Comparison of ENCODE assay signal across 21 mouse cellular contexts in the genomic region with DNA sequence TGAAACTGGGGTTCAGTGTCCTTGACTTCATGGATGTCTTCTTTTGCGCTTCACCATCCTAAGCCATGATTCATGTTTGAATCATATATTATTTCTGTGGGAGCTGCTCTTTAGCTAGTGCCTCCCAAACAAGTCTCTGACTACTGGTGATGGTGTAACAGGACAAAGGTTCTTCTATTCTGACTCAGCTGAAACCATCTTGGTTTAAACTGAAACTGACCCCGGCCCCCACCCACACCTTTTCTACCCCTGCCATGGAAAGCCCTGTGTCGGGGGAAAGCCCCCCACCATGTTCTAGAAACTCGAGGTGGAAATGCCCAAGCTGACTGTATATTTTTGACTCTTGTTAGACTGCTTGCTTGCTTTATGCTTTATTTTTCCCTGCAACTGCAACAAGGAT. TPM values are rescaled to one million over a fixed set of nuclear protein-coding genes. Genes with fewer than 3 reads are reported as not detected.
A peak's percentile ranks its signal among the peaks of the same experiment; 100 is the strongest.
DNase-seq lines count a peak whose midpoint lies in the region; ATAC-seq lines count a peak whose summit lies in the region.
"Had no signal": no experiment of that assay in that cellular context is flagged by ENCODE, and none has a peak within 500 bp of the region (broad histone marks: within the 10 kb centered on the region; RNA-seq: fewer than 3 reads in every experiment).

No protein-coding gene starts in this region.

- DNase-seq in 3T3-L1 (ENCODE audit: low read depth, low spot score): peak; percentile 54
- peak; percentile 84 for DNase-seq in induced T-regulatory cell, adult 2 months (ENCODE audit: low read depth)
- no peak for DNase-seq in lung, postnatal 4 days
- DNase-seq in spleen, postnatal 36 days (ENCODE audit: low spot score in 2 of 2): no peak
- no peak for DNase-seq in cerebellum, postnatal 10 days
- DNase-seq in gastrocnemius, adult 8-10 months (ENCODE audit: low spot score in 2 of 2): no peak
- DNase-seq: adrenal gland, postnatal 10 days; B cell, adult 2 months; cerebellum, adult 11-12 months; cerebellum, adult 8-10 months; cerebellum, postnatal 14 days; forebrain, postnatal 0 days; gastrocnemius, postnatal 10 days; gastrocnemius, postnatal 36 days; heart, adult 2 months; heart, postnatal 14 days; kidney, adult 18-20 months had no signal

- peak; percentile 29 for ATAC-seq in CD4-positive, CD25-positive, alpha-beta regulatory T cell, adult 4 months
- peak; percentile 33 for ATAC-seq in activated CD4-positive, CD25-positive, alpha-beta regulatory T cell, adult 4 months
- ATAC-seq: forebrain, embryonic 14.5 days; forebrain, postnatal 0 days; intestine, embryonic 16.5 days had no signal

RNA-seq across cellular contexts. Expression of a gene that starts 21.0 kb away (rescaled TPM):
- 100 to 1,000 TPM; 806 to 834 TPM for polyA plus RNA-seq in CD4-positive, CD25-positive, alpha-beta regulatory T cell, adult 4 months (2017; shearing (Covaris generic))
- 100 to 1,000 TPM; 893 to 932 TPM for polyA plus RNA-seq in activated CD4-positive, CD25-positive, alpha-beta regulatory T cell, adult 4 months (2017; shearing (Covaris generic))
- total RNA-seq in gastrocnemius, adult 8-10 months (2022): under 1 TPM; 0.48 to 0.62 (median 0.56) TPM

RNA-seq across cellular contexts. Expression of a gene that starts 23.3 kb away (rescaled TPM):
- polyA plus RNA-seq in CD4-positive, CD25-positive, alpha-beta regulatory T cell, adult 4 months (2017; shearing (Covaris generic)): 100 to 1,000 TPM; 109 to 141 TPM
- polyA plus RNA-seq in activated CD4-positive, CD25-positive, alpha-beta regulatory T cell, adult 4 months (2017; shearing (Covaris generic)): 10 to 100 TPM; 61.2 to 85.7 TPM
- total RNA-seq in gastrocnemius, adult 8-10 months (2022): under 1 TPM; 0.17 to 0.36 (median 0.33) TPM

RNA-seq across cellular contexts. Expression of a gene that starts 52.3 kb away (rescaled TPM):
- polyA plus RNA-seq in CD4-positive, CD25-positive, alpha-beta regulatory T cell, adult 4 months (2017; shearing (Covaris generic)): 10 to 100 TPM; 10.7 to 17.9 TPM
- polyA plus RNA-seq in activated CD4-positive, CD25-positive, alpha-beta regulatory T cell, adult 4 months (2017; shearing (Covaris generic)): 10 to 100 TPM; 16.2 to 24.2 TPM
- total RNA-seq in gastrocnemius, adult 8-10 months (2022): under 1 TPM; 0.05 to 0.18 (median 0.09) TPM

Comparison
In these comparisons a context has a peak if more than half of its experiments do, and no peak if none do; other contexts are left out.
1. DNase-seq: peak in 3T3-L1 (single experiment) and induced T-regulatory cell, adult 2 months (single experiment); none in lung, postnatal 4 days (0 of 2), spleen, postnatal 36 days (0 of 2), cerebellum, postnatal 10 days (0 of 2) and gastrocnemius, adult 8-10 months (0 of 2).